Mouse (Mus musculus): ENCODE data around the gene Zswim3.

DNA sequence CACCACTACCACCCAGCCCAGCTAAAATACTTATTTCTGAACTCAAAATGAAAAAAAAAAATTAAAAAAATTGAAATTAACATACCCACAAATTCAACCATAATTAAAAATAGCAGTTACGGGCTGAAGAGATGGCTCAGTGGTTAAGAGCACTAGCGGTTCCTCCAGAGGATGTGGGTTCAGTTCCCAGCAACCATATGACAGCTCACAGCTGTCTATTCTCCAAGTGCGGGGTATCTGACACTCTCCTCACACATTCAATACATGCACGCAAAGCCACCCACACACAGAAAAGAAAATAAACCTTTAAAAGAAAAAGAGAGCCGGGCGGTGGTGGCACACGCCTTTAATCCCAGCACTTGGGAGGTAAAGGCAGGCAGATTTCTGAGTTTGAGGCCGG is 45.2 kb downstream of the Zswim3 start:
- no peak for TF ChIP-seq GATA1 (IDR thresholded peaks at IDR 0.05; ENCODE audit: borderline replicate concordance, low read length)
- TF ChIP-seq FLI1 (IDR thresholded peaks at IDR 0.05; ENCODE audit: low read length): no peak
